Mouse (Mus musculus): ENCODE data around the gene Tcaim.
A peak's percentile ranks its signal among the peaks of the same experiment; 100 is the strongest.
"Not testable (repeated sequence)": the region's sequence is repeated elsewhere in the genome, so short reads cannot be mapped to it uniquely, and the experiment has no call there.

Gene Tcaim

GRCm38 (mm10) chr9:122805053-122805844 is at the start of gene Tcaim:
Gene Tcaim (plus strand): TSS chr9:122805539.
- peak; percentile 80 for DNase-seq (ENCODE audit: low spot score)

- DNase-seq (ENCODE audit: low spot score), result no peak
These were observed 47.7 kb upstream of the Tcaim start for GRCm38 (mm10) chr9:122757614-122758013.

GRCm38 (mm10) chr9:122760111-122760510 is 45.2 kb upstream of the Tcaim start:
- no peak for DNase-seq (ENCODE audit: low spot score)

GRCm38 (mm10) chr9:122785231-122785630 is 20.1 kb upstream of the Tcaim start:
- DNase-seq (ENCODE audit: low spot score), result no peak

- no peak for DNase-seq (ENCODE audit: low spot score)
These were observed 18.8 kb upstream of the Tcaim start for GRCm38 (mm10) chr9:122786534-122786933.

- DNase-seq (ENCODE audit: low spot score), result no peak
These were observed 554 bp downstream of the Tcaim start for GRCm38 (mm10) chr9:122805845-122806341.

GRCm38 (mm10) chr9:122807186-122807585 is 1.8 kb downstream of the Tcaim start:
- DNase-seq (ENCODE audit: low spot score), result no peak

- DNase-seq (ENCODE audit: low spot score), result no peak
These were observed 4.9 kb downstream of the Tcaim start for GRCm38 (mm10) chr9:122810212-122810611.

- DNase-seq (ENCODE audit: low spot score), result no peak
These were observed 7.0 kb downstream of the Tcaim start for GRCm38 (mm10) chr9:122812386-122812785.

- no peak for DNase-seq (ENCODE audit: low spot score)
These were observed 9.4 kb downstream of the Tcaim start for GRCm38 (mm10) chr9:122814775-122815174.

- no peak for DNase-seq (ENCODE audit: low spot score)
These were observed 10.0 kb downstream of the Tcaim start for GRCm38 (mm10) chr9:122815239-122815851.

GRCm38 (mm10) chr9:122823374-122824017 is 18.2 kb downstream of the Tcaim start:
- DNase-seq (ENCODE audit: low spot score), result no peak

GRCm38 (mm10) chr9:122826743-122827142 is 21.4 kb downstream of the Tcaim start:
- no peak for DNase-seq (ENCODE audit: low spot score)

- no peak for DNase-seq (ENCODE audit: low spot score)
These were observed 24.6 kb downstream of the Tcaim start for GRCm38 (mm10) chr9:122829826-122830380.

- DNase-seq (ENCODE audit: low spot score), result no peak
These were observed 30.8 kb downstream of the Tcaim start for GRCm38 (mm10) chr9:122836126-122836525.

GRCm38 (mm10) chr9:122836790-122837189 is 31.5 kb downstream of the Tcaim start:
- DNase-seq (ENCODE audit: low spot score), result peak; percentile 22

- DNase-seq (ENCODE audit: low spot score), result no peak
These were observed 31.9 kb downstream of the Tcaim start for GRCm38 (mm10) chr9:122837216-122837615.

- DNase-seq (ENCODE audit: low spot score), result peak; percentile 43
These were observed 32.3 kb downstream of the Tcaim start for GRCm38 (mm10) chr9:122837680-122838079.

- no peak for DNase-seq (ENCODE audit: low spot score)
These were observed 38.4 kb downstream of the Tcaim start, which contains the start of gene Gm35549 for GRCm38 (mm10) chr9:122843760-122844159. Gene Gm35549 (minus strand): TSS chr9:122844035.

GRCm38 (mm10) chr9:122845621-122846020 is 40.3 kb downstream of the Tcaim start:
- no peak for DNase-seq (ENCODE audit: low spot score)

- no peak for DNase-seq (ENCODE audit: low spot score)
These were observed 40.8 kb downstream of the Tcaim start for GRCm38 (mm10) chr9:122846156-122846555.

- not testable (repeated sequence) for DNase-seq (ENCODE audit: low spot score)
These were observed 42.5 kb downstream of the Tcaim start for GRCm38 (mm10) chr9:122847811-122848311.

Measured in ovary, postnatal 14 days (tissue).